In the genomic region with DNA sequence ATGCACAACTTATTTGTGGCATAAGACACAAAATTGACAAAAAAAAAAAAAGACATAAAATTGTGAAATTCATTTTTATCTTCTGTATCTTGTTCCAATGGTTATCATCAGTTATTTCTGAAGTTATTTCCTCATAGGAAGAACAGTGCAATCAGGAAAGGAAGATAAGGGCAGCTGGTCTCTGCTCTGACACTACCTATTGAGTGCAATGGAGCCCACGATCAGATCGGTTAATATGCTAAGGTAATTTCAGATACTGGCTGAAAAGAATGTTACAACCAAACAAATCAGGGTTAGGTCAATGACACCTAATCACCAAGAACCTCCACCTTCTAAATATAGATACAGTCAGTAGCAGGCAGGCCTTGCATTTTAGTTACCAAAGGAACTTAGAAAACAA, we compare ENCODE assay signal across 28 mouse cellular contexts. TPM values are rescaled to one million over a fixed set of nuclear protein-coding genes. Genes with fewer than 3 reads are reported as not detected.
"Had no signal": no experiment of that assay in that cellular context is flagged by ENCODE, and none has a peak within 500 bp of the region (broad histone marks: within the 10 kb centered on the region; RNA-seq: fewer than 3 reads in every experiment).

No protein-coding gene starts in this region.

- H3K4me3 ChIP-seq: heart, embryonic 10.5 days; heart, embryonic 13.5 days; heart, embryonic 15.5 days; hindbrain, embryonic 13.5 days; hindbrain, embryonic 15.5 days; kidney, embryonic 15.5 days; limb, embryonic 13.5 days; limb, embryonic 15.5 days; liver, embryonic 12.5 days had no signal

- ATAC-seq: hindbrain, postnatal 0 days; liver, embryonic 12.5 days had no signal

- H3K4me2 ChIP-seq: heart, embryonic 13.5 days; heart, embryonic 15.5 days; hindbrain, embryonic 13.5 days; hindbrain, embryonic 15.5 days; kidney, embryonic 15.5 days; limb, embryonic 13.5 days; limb, embryonic 15.5 days; liver, embryonic 12.5 days had no signal

- DNase-seq: gastrocnemius, postnatal 14 days; gastrocnemius, postnatal 36 days; heart, adult 11 months; heart, postnatal 10 days; heart, postnatal 36 days; kidney, adult 11 months; kidney, adult 2 months; kidney, adult 9 months; kidney, postnatal 14 days; kidney, postnatal 36 days; layer of hippocampus, adult 9-11 months; layer of hippocampus, postnatal 36 days; left cerebral cortex, postnatal 4 days; lung, adult 18-20 months had no signal

- H3K27me3 ChIP-seq: heart, embryonic 13.5 days; heart, embryonic 15.5 days; hindbrain, embryonic 13.5 days; hindbrain, embryonic 15.5 days; kidney, embryonic 15.5 days; limb, embryonic 13.5 days; limb, embryonic 15.5 days; liver, embryonic 12.5 days had no signal

- H3K9me3 ChIP-seq: heart, embryonic 10.5 days; heart, embryonic 13.5 days; heart, embryonic 15.5 days; hindbrain, embryonic 13.5 days; hindbrain, embryonic 15.5 days; kidney, embryonic 15.5 days; limb, embryonic 13.5 days; limb, embryonic 15.5 days; liver, embryonic 12.5 days had no signal

- H3K9ac ChIP-seq: heart, embryonic 13.5 days; heart, embryonic 15.5 days; hindbrain, embryonic 13.5 days; hindbrain, embryonic 15.5 days; kidney, embryonic 15.5 days; limb, embryonic 13.5 days; limb, embryonic 15.5 days; liver, embryonic 12.5 days; liver, embryonic 14.5 days had no signal

- H3K27ac ChIP-seq: heart, embryonic 10.5 days; heart, embryonic 13.5 days; heart, embryonic 15.5 days; hindbrain, embryonic 13.5 days; hindbrain, embryonic 15.5 days; hindbrain, postnatal 0 days; kidney, embryonic 15.5 days; kidney, postnatal 0 days; limb, embryonic 13.5 days; limb, embryonic 15.5 days; liver, embryonic 12.5 days; liver, embryonic 14.5 days had no signal

RNA-seq across cellular contexts. Expression of a gene that starts 57.2 kb away (rescaled TPM):
- total RNA-seq: gastrocnemius, adult 8-10 months; gastrocnemius, postnatal 14 days; gastrocnemius, postnatal 36 days; hematopoietic stem cell, adult 5-6 weeks had no signal
